Mouse (Mus musculus) retina, postnatal 7 days (tissue): Measurements from ENCODE around the gene Mfn1.

Source experiments
- DNase-seq: peaks from one replicate; pipeline ENCODE4 v3.0.0-alpha.2; 2012; ENCODE audit warnings: low read depth, low spot score

The Mfn1 gene

GRCm38 (mm10) chr3:32611606-32612170 lies 82.4 kb downstream of the Mfn1 start:
- DNase-seq: no peak

- no peak for DNase-seq
Measured at GRCm38 (mm10) chr3:32614786-32615185, 85.5 kb downstream of the Mfn1 start.

DNA sequence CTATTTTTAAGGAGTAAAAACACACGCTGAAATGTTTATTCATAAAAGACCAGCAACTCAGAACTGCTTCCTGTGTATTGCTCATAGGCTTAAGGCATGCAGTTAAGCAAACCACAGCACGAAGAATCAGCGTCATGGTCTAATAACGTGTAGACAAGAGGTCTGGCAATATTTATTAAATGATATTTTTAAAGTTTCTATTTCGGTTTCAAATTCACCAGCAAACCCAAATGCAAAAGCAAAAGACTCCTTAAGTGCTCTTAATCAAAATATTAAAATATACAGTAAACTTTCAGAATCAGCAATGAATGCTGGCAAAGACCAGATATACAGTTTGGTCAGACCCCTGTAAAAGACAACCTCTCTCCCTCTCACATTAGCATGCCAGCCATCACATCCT lies 86.1 kb downstream of the Mfn1 start:
- DNase-seq: no peak

DNA sequence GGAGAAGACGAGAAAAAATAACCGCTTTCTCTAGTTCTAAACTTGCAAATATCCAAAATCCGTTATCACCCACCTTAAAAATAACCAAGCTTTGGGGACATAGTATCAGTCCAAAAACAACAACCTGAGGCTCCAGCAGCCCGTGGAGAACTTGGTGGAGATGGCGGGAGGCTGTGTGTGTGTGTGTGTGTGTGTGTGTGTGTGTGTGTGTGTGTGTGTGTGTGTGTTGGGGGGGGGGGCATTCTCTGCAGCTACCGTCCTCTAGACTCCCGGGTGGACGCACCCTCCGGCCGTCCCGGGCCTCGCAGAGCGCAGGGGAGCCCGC lies 86.7 kb downstream of the Mfn1 start:
- DNase-seq: no peak

GRCm38 (mm10) chr3:32616331-32617052 lies 87.2 kb downstream of the Mfn1 start, which contains the start of gene Gnb4:
Gene Gnb4 (minus strand): TSS chr3:32616585.
- peak; percentile 33 for DNase-seq

DNA sequence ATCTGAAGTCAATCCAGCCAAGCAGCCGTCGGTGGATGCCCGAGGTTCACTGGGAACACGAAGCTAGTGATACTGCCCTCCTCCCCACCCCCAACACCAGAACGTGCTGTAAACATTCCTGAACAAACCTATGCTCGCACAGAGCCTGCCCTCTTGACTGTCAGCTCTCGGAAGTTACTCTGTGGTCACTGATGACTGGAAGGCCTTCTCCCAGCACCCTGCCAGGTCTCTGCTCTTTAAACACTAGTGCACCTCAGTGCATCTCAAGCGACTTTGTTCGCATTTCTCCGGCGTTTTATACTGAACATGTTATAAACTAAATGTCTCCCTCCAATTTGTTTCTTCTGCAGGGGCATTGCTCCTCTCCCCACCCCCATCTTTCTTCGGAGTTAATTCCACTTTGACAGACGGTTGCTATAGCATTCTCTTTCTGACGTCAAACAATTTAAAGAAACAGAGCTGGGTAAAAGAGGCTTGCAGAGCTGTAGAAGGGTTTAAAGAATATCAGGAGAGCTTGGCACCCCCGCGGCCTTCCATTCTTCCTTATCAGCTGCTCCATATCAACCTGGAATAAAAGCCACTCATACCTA lies 87.9 kb downstream of the Mfn1 start:
- no peak for DNase-seq

DNA sequence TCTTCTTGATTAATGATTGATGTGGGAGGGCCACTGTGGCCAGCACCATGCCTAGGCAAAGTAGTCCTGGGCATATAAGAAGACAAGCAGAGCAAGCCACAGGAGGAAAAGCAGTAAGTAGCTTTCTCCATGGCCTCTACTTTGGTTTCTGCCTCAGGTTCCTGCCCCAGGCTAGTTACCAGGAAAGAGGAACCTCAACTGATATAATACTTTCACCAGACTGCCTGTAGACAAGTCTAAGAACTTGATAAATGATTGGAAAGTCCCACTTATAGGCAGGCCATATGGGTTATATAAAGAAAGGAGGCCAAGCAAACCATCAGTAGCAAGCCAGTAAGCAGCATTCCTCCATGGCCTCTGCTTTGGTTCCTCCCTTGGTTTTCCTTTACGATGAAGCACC lies 92.4 kb downstream of the Mfn1 start:
- DNase-seq: no peak

DNA sequence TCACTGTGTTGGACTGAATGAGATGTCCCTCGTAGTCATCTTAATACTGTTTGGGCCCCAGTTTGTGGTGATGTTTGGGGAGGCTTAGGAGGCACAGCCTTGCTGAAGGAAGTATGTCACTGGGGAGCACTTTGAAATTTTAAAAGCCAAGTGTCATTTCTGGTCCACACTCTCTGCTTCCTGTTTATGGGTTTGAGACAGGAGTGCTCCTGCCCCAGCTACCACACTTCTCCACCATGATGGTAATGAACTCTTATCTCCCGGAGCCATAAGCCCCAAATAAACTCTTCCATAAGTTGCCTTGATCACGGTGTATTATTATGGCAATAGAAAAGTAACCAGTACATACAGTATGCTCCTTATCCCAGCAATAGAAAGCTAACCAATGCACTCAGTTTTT lies 92.8 kb downstream of the Mfn1 start:
- no peak for DNase-seq

- no peak for DNase-seq
Measured at GRCm38 (mm10) chr3:32628141-32628540, 98.9 kb downstream of the Mfn1 start.
